Mouse (Mus musculus) limb, embryonic 13.5 days (tissue): ENCODE measurements around the gene Ppm1a. TPM values are rescaled to one million over a fixed set of nuclear protein-coding genes. Genes with fewer than 3 reads are reported as not detected.

Experiments
- polyA plus RNA-seq: library from polyadenylated mRNA; unstranded; fragments of >200 nt; fragmentation: Nextera tagmentation; extraction: Ambion mirVana; gene quantifications from 2 replicates; pipeline ENCODE4 v1.2.1, GENCODE M21; 2015

Ppm1a gene
- polyA plus RNA-seq, 1 experiment from 2014 or later: 44.7 TPM

Other genes with a start within 250 kb of the Ppm1a start
- 12.9 and 14.5 TPM in 2 replicates for gene Pcnx4, start 221.1 kb upstream of the Ppm1a start, polyA plus RNA-seq
- gene Gm4756, start 107.8 kb upstream of the Ppm1a start, polyA plus RNA-seq: not detected in 2 replicates
- 11.4 and 14.2 TPM in 2 replicates for gene Dhrs7, start 92.5 kb upstream of the Ppm1a start, polyA plus RNA-seq
- not detected in 2 replicates for gene Six6, start 182.4 kb downstream of the Ppm1a start, polyA plus RNA-seq
- gene 4930447C04Rik, start 183.3 kb downstream of the Ppm1a start, polyA plus RNA-seq: 5.6 and 6.2 TPM in 2 replicates